ENCODE assay signal across 51 mouse cellular contexts in genomic region chr7:45265518-45265917, GRCm38 (mm10). TPM values are rescaled to one million over a fixed set of nuclear protein-coding genes. Genes with fewer than 3 reads are reported as not detected.
"Had no signal": no experiment of that assay in that cellular context is flagged by ENCODE, and none has a peak within 500 bp of the region (broad histone marks: within the 10 kb centered on the region; RNA-seq: fewer than 3 reads in every experiment).

No protein-coding gene starts in this region.

- H3K9me3 ChIP-seq: heart, embryonic 12.5 days; heart, embryonic 13.5 days; heart, embryonic 15.5 days; hindbrain, embryonic 10.5 days; hindbrain, embryonic 12.5 days; hindbrain, embryonic 13.5 days; hindbrain, embryonic 15.5 days; intestine, embryonic 15.5 days; kidney, embryonic 15.5 days had no signal

- H3K4me1 ChIP-seq: hindbrain, embryonic 15.5 days; intestine, embryonic 15.5 days had no signal

- H3K36me3 ChIP-seq: heart, embryonic 12.5 days; heart, embryonic 13.5 days; heart, embryonic 15.5 days; hindbrain, embryonic 10.5 days; hindbrain, embryonic 12.5 days; hindbrain, embryonic 13.5 days; hindbrain, embryonic 15.5 days; intestine, embryonic 15.5 days; kidney, embryonic 15.5 days had no signal

- H3K9ac ChIP-seq: heart, embryonic 12.5 days; heart, embryonic 13.5 days; heart, embryonic 15.5 days; hindbrain, embryonic 12.5 days; hindbrain, embryonic 13.5 days; hindbrain, embryonic 14.5 days; hindbrain, embryonic 15.5 days; intestine, embryonic 15.5 days; kidney, embryonic 15.5 days had no signal

- H3K4me2 ChIP-seq: heart, embryonic 11.5 days; heart, embryonic 12.5 days; heart, embryonic 13.5 days; heart, embryonic 15.5 days; hindbrain, embryonic 12.5 days; hindbrain, embryonic 13.5 days; hindbrain, embryonic 14.5 days; hindbrain, embryonic 15.5 days; intestine, embryonic 15.5 days; kidney, embryonic 15.5 days had no signal

- H3K27ac ChIP-seq: heart, embryonic 13.5 days; heart, embryonic 15.5 days; hindbrain, embryonic 10.5 days; hindbrain, embryonic 12.5 days; hindbrain, embryonic 13.5 days; hindbrain, embryonic 14.5 days; hindbrain, embryonic 15.5 days; hindbrain, postnatal 0 days; intestine, embryonic 15.5 days; kidney, embryonic 15.5 days; kidney, postnatal 0 days; layer of hippocampus, adult 2 months; left cerebral cortex, adult 2 months had no signal

- DNase-seq: heart, postnatal 10 days; heart, postnatal 14 days; heart, postnatal 36 days; heart, postnatal 4 days; kidney, adult 11 months; kidney, adult 18-20 months; kidney, adult 2 months; kidney, adult 8-10 months; kidney, adult 9 months; kidney, postnatal 10 days; kidney, postnatal 14 days; kidney, postnatal 25 days; kidney, postnatal 36 days; kidney, postnatal 4 days; layer of hippocampus, adult 9-11 months; layer of hippocampus, postnatal 36 days had no signal

- ATAC-seq: hindbrain, embryonic 16.5 days; hindbrain, postnatal 0 days; inflammation-experienced regulatory T-cells, adult 6 months; intestine, embryonic 15.5 days; intestine, embryonic 16.5 days; intestine, postnatal 0 days had no signal

- H3K27me3 ChIP-seq: intestine, embryonic 15.5 days had no signal

- H3K4me3 ChIP-seq: heart, embryonic 12.5 days; heart, embryonic 13.5 days; heart, embryonic 15.5 days; hindbrain, embryonic 10.5 days; hindbrain, embryonic 12.5 days; hindbrain, embryonic 13.5 days; hindbrain, embryonic 15.5 days; intestine, embryonic 15.5 days; kidney, embryonic 15.5 days; layer of hippocampus, adult 2 months; left cerebral cortex, adult 2 months had no signal

RNA-seq across cellular contexts. Expression of gene Slc6a21, which starts 11.8 kb away (rescaled TPM):
- total RNA-seq: heart, postnatal 10 days; heart, postnatal 14 days; heart, postnatal 25 days; heart, postnatal 36 days; heart, postnatal 4 days; hematopoietic stem cell, adult 5-6 weeks; hindbrain, postnatal 0 days; layer of hippocampus, adult 18-20 months; layer of hippocampus, adult 2 months; layer of hippocampus, adult 8-10 months; layer of hippocampus, postnatal 10 days; layer of hippocampus, postnatal 14 days; layer of hippocampus, postnatal 25 days; layer of hippocampus, postnatal 36 days; left cerebral cortex, adult 18-20 months had no signal
- polyA plus RNA-seq: heart, embryonic 11.5 days; heart, embryonic 12.5 days; heart, embryonic 13.5 days; heart, embryonic 14.5 days; heart, embryonic 15.5 days; heart, embryonic 16.5 days; heart, postnatal 0 days; hindbrain, embryonic 10.5 days; hindbrain, embryonic 11.5 days; hindbrain, embryonic 12.5 days; hindbrain, embryonic 13.5 days; hindbrain, embryonic 14.5 days; hindbrain, embryonic 15.5 days; hindbrain, embryonic 16.5 days; hindbrain, postnatal 0 days; intestine, embryonic 14.5 days; intestine, embryonic 15.5 days; intestine, embryonic 16.5 days; intestine, postnatal 0 days; kidney, embryonic 14.5 days; kidney, embryonic 15.5 days; kidney, embryonic 16.5 days; kidney, postnatal 0 days; large intestine, adult 2 months had no signal

RNA-seq across cellular contexts. Expression of gene Slc6a16, which starts 24.6 kb away (rescaled TPM):
- total RNA-seq: heart, postnatal 10 days; heart, postnatal 14 days; heart, postnatal 25 days; heart, postnatal 36 days; hematopoietic stem cell, adult 5-6 weeks had no signal
- polyA plus RNA-seq: heart, postnatal 0 days; hindbrain, embryonic 10.5 days; inflammation-experienced regulatory T-cells, adult 6 months; intestine, embryonic 15.5 days; intestine, embryonic 16.5 days; intestine, postnatal 0 days; large intestine, adult 2 months had no signal

RNA-seq across cellular contexts. Expression of gene Dkkl1, which starts 53.6 kb away (rescaled TPM):
- total RNA-seq: heart, postnatal 10 days; heart, postnatal 14 days; heart, postnatal 25 days; heart, postnatal 36 days; heart, postnatal 4 days had no signal
- polyA plus RNA-seq: heart, postnatal 0 days; kidney, embryonic 16.5 days had no signal
